Mouse (Mus musculus) lung, adult 2 months (tissue): Measurements from ENCODE around the gene Ptafr.

Experiments used
- CTCF ChIP-seq: fragments of 200-500 bp; IDR thresholded peaks from 2 replicates; pipeline ENCODE4 v1.5.1; 2011; ENCODE audit warnings: mild to moderate bottlenecking, low read length, control low read depth; ENCODE audit not compliant: insufficient read depth
- POLR2A ChIP-seq: fragments of 200-500 bp; IDR thresholded peaks from 2 replicates; pipeline ENCODE4 v1.6.1; 2011; ENCODE audit warnings: low read depth, mild to moderate bottlenecking, control low read depth, low read length, borderline replicate concordance; ENCODE audit errors: extremely low read depth

DNA sequence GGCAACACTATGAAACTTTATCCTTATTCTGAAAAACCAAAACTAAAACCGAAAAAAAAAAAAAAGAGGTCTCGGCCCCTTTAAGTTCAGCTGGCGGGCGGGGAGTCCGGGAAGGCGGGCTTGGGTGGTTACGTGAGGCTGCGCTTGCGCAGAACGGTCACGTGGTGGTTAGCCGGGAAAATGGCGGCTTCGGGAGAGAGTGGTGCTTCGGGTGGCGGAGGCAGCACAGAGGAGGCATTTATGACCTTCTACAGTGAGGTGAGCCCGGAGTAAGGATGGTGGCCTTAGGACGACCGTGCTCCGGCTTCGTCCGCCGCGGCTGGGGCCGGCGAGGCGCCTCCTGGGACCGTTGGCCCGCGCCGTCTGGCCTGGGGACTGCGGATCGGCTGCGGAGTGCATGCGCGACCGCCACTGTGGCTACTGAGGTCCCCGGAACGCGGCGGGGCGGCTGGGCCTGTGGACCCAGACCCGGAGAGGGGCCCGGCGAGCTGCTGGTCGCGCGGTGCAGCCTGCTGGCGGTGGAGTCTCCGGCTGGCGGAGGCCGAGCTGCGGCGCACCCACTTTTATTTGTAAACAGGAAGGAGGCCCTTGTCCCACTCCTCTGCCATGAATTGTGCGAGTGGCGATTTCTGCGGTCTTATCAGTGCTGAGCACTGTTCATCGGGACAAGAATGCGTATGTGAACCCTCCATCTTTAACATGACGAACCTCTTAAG lies 28.3 kb upstream of the Ptafr start, which contains the start of gene Dnajc8:
- TF ChIP-seq POLR2A, result peak; percentile 91; the same call in 1 of the 2 replicates
- TF ChIP-seq CTCF, result no peak
